Mouse (Mus musculus) stomach, postnatal 0 days (tissue): ENCODE measurements around the gene Xpc.

ENCODE experiments used
- CTCF ChIP-seq: IDR thresholded peaks from 2 replicates; pipeline ENCODE4 v1.5.1; 2016; ENCODE audit warnings: antibody characterized with exemption, low read depth, mild to moderate bottlenecking, moderate library complexity
- EP300 ChIP-seq: optimal IDR thresholded peaks from 2 replicates; pipeline ENCODE3; 2016; ENCODE audit warnings: antibody characterized with exemption

DNA sequence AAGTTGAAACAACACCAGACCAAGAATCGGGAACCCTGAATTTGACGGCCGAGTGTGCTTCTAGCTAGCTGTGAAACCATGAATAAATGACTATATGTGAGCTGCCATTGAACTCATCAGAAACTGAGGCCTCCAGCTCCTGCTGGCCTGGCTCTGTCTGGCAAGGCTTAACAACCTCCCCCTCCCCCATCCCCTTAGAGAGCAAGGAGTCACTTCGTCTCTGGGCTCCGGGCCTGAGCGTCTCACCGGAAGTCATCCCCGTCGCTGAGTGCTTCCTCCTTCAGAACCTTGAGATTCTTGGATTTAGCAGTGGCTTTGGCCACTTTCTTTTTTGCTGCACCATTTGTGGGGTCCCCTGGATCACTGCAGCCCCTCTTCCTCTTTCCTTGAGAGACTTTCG is 5.5 kb downstream of the Xpc start:
- TF ChIP-seq CTCF = no peak
- no peak for TF ChIP-seq EP300
